Mouse (Mus musculus): Measurements from ENCODE around the gene Tax1bp1.

DNA sequence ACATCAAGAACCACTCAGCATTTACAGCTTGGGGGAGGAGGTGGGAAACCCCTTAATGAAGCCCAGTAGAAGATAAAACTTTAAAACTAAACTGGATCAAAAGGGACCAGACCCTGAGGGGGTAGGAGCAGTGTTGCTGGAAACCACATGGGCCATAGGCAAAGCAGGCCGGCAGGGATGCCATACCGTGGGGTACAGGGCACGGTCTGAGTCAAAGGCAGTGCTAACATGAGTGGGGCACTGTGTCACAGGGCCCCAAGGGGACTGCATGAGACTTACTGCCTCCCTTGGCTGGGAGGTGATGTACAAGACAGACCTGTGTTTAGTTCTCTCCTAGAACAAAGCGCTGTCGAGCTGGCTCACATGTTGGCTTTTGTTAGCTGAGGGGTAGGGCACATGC, 66.0 kb downstream of the Tax1bp1 start:
- no peak for TF ChIP-seq CTCF (IDR thresholded peaks at IDR 0.05; ENCODE audit: low read depth, low read length)
- no peak for TF ChIP-seq GATA1 (IDR thresholded peaks at IDR 0.05; ENCODE audit: borderline replicate concordance, low read length)
- no peak for TF ChIP-seq POLR2AphosphoS5 (IDR thresholded peaks at IDR 0.05; ENCODE audit: insufficient replicate concordance, low read depth, low read length)
- no peak for TF ChIP-seq TAL1 (conservative IDR thresholded peaks at IDR 0.05; ENCODE audit: low read depth, low read length)

All from G1E (cell line).